Mouse (Mus musculus) lung, embryonic 16.5 days (tissue): ENCODE results near the gene Nxpe3. TPM values are rescaled to one million over a fixed set of nuclear protein-coding genes. Genes with fewer than 3 reads are reported as not detected.
"Not testable (repeated sequence)": the region's sequence is repeated elsewhere in the genome, so short reads cannot be mapped to it uniquely, and the experiment has no call there.

Experiments used
- ATAC-seq: fragments of 200-750 bp; cut with Nextera tagmentation; 2 replicates; pipeline ENCODE4 v1.8.0; 2017; ENCODE audit warnings: low read depth, mild to moderate bottlenecking, moderate library complexity
- H3K27ac ChIP-seq: fragments of 300-500 bp; sonication (generic); 2 replicates; pipeline ENCODE4 v1.5.1; 2014; ENCODE audit warnings: mild to moderate bottlenecking, control low read depth, low read length
- H3K27me3 ChIP-seq: fragments of 300-500 bp; sonication (generic); 2 replicates; pipeline ENCODE4 v1.6.1; 2014; ENCODE audit warnings: low read depth, low read length, mixed read lengths; ENCODE audit not compliant: control insufficient read depth, insufficient read depth
- H3K36me3 ChIP-seq: fragments of 300-500 bp; sonication (generic); 2 replicates; pipeline ENCODE4 v1.6.1; 2014; ENCODE audit warnings: low read length; ENCODE audit not compliant: control insufficient read depth, insufficient read depth
- H3K4me1 ChIP-seq: fragments of 300-500 bp; sonication (generic); replicated peaks from 2 replicates; pipeline ENCODE4 v1.6.1; 2014; ENCODE audit warnings: low read length, mixed read lengths; ENCODE audit not compliant: control insufficient read depth, insufficient read depth
- H3K4me2 ChIP-seq: fragments of 300-500 bp; sonication (generic); 2 replicates; pipeline ENCODE4 v1.6.1; 2014; ENCODE audit warnings: low read depth, low read length, control low read depth
- H3K4me3 ChIP-seq: fragments of 300-500 bp; sonication (generic); 2 replicates; pipeline ENCODE4 v1.5.1; 2014; ENCODE audit warnings: mild to moderate bottlenecking, low read length, control low read depth
- H3K9ac ChIP-seq: fragments of 300-500 bp; sonication (generic); 2 replicates; pipeline ENCODE4 v1.6.1; 2014; ENCODE audit warnings: low read length, control low read depth
- H3K9me3 ChIP-seq: fragments of 300-500 bp; sonication (generic); 2 replicates; pipeline ENCODE4 v1.6.1; 2016; ENCODE audit warnings: low read length; ENCODE audit not compliant: control insufficient read depth
- WGBS: fragments of 180-500 bp; shearing (Covaris S2); extraction: QIAGEN DNeasy Blood & Tissue Kit; methylation state at CpG from one replicate; pipeline ENCODE4 v1.1.7; 2014; 5-methylcytosine and 5-hydroxymethylcytosine counted together
- polyA plus RNA-seq: library from polyadenylated mRNA; unstranded; fragments of >200 nt; fragmentation: Nextera tagmentation; extraction: Ambion mirVana; gene quantifications from 2 replicates; pipeline ENCODE4 v1.2.1, GENCODE M21; 2015

Gene Nxpe3
- polyA plus RNA-seq, 1 experiment from 2014 or later, result 1.1 TPM

DNA sequence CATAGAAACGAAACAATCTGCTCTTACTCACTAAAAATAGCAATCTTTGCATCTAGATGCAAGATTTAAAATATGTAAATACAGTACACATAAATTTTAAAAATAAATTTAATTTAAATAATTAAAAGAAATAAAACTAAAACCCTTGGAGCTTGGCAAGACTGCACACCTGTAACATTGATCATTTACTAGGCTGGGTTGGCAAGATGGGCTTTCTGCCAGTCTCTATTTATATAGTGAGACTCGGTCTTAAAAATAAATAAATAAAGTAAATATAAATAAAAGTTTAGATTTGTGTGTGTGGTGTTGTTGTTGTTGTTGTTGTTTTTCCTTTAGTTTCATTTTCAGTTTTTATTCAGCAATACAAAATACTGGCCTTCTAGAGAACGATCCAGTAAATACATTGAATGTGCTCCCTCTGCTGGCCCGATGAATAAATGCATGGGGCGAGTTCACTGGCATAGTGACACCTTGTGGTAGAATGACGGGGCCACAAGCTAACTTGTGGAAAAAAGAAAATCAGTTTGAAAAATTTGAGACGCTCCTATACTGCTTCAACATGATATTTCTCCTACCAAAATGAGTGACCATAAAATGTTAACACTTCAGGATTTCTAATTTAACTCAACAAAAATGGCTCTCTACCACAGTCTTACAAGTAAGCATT, 31.8 kb downstream of the Nxpe3 start:
- no peak overlapping the region for H3K9ac ChIP-seq
- no peaks in the 10 kb centered on the region for H3K4me1 ChIP-seq
- peak; percentile 43; the same call in 1 of the 2 replicates for ATAC-seq
- H3K27me3 ChIP-seq, result no peaks in the 10 kb centered on the region
- no peak overlapping the region for H3K27ac ChIP-seq
- WGBS, result 23% methylated on average over 7 of the region's 7 CpGs
- no peaks in the 10 kb centered on the region for H3K36me3 ChIP-seq
- H3K4me3 ChIP-seq, result no peak overlapping the region
- H3K4me2 ChIP-seq, result no peak overlapping the region
- H3K9me3 ChIP-seq, result no peaks in the 10 kb centered on the region

DNA sequence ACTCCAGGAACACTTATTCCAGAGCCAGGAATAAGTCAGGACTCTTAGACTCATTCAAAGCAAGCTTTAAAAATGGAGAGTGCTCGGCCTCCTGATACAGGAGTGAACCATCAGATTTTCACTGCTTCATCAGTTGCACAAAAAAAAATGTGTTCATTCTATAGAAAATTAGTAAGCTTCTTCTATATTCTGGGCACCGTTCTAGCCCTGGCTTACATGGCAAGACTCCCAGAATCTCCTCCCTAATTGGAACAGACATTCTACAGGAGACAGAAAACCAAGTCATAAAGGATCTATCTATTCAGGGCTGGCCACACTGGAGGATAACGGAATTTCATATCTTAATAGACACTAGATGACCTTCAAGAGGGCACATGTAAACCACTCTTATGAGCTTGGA, 34.0 kb downstream of the Nxpe3 start:
- no peaks in the 10 kb centered on the region for H3K4me1 ChIP-seq
- H3K9ac ChIP-seq, result no peak overlapping the region
- WGBS, result 77% methylated on average over 3 of the region's 3 CpGs
- no peaks in the 10 kb centered on the region for H3K27me3 ChIP-seq
- no peak for ATAC-seq
- no peaks in the 10 kb centered on the region for H3K9me3 ChIP-seq
- no peak overlapping the region for H3K4me3 ChIP-seq
- no peak overlapping the region for H3K27ac ChIP-seq
- H3K4me2 ChIP-seq, result no peak overlapping the region
- no peaks in the 10 kb centered on the region; the same call in 1 of the 2 replicates for H3K36me3 ChIP-seq

DNA sequence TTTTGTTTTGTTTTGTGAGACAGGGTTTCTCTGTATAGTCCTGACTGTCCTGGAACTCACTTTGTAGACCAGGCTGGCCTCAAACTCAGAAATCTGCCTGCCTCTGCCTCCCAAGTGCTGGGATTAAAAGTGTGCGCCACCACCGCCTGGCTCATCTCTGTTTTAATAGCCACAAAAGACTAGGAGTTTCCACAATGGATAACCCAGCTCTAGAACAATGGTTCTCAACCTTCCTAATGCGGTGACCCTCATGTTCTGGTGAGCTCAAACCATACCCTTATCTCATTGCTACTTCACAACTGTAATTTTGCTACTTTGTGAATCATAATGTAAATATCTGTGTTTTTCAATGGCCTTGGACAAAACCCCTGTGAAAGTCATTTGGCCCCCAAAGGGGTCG, 35.7 kb downstream of the Nxpe3 start:
- not testable (repeated sequence) for H3K36me3 ChIP-seq, H3K27me3 ChIP-seq, H3K9me3 ChIP-seq, ATAC-seq, H3K4me1 ChIP-seq, H3K4me2 ChIP-seq, H3K27ac ChIP-seq, H3K9ac ChIP-seq, H3K4me3 ChIP-seq
- 88% methylated on average over 4 of the region's 4 CpGs for WGBS

DNA sequence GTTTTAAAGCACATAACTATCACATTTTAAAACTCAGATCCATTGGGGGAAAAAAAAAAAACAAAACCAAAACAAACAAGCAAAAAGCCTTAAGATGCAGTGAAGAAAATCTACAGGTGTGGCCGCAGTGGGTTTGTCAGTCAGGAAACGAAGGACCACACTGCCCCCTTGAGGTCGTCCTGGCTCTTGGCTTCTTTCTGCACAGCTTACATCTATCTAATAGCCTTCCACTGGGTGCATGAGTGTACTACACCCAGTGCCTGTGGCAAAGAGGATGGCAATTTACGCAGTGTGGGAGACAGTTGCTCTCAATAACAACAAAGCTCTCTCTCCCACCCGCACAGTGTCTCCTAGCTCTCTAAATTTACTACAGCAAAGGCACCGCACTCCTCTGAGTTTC, 36.6 kb downstream of the Nxpe3 start:
- Histone ChIP-seq H3K27me3 (no peaks in the 10 kb centered on the region), H3K9me3 (no peaks in the 10 kb centered on the region), H3K4me2 (no peak overlapping the region), H3K27ac (no peak overlapping the region), H3K4me3 (no peak overlapping the region), H3K36me3 (no peaks in the 10 kb centered on the region; the same call in 1 of the 2 replicates), H3K9ac (no peak overlapping the region), H3K4me1 (no peaks in the 10 kb centered on the region)
- WGBS, result 62% methylated on average over 6 of the region's 6 CpGs
- peak; percentile 43; the same call in 1 of the 2 replicates for ATAC-seq

DNA sequence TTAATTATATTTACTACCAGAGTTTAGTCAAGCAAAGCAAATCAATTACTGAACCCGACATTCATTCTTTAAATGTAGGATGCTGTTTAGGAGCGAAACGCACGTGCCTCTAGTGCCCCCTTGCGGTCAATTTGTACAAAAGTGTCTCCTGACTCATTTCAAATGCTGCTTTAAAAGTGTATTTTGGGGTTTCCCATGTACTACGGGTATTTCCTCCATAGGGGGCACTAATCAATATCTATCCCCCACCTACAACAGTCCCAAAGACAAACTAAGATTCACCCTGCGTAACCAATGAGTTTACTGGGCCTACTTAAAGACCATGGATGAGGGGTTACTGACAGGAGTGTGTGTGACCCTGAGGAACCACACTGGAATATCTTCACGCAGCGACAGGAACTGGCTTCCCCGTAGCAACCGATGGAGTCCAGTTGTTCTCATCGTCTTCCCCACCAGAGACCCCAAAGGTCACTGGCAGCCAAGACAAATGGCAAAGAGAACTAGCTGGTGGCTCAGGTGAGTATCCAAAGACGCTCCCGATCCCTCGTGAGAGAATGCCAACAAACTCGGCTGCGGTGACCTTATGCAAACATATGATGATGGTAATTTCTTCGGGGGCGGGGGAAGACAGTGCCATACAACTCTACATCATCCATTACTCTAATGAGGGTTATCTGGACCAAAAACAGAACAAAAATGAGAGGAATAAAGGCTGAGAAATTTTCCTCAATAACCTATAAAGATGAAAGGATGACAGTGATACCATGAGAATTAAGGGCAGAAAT, 42.0 kb downstream of the Nxpe3 start:
- peak; percentile 77 for ATAC-seq
- H3K27me3 ChIP-seq, result no peaks in the 10 kb centered on the region
- H3K4me1 ChIP-seq, result no peaks in the 10 kb centered on the region
- H3K4me3 ChIP-seq, result no peak overlapping the region
- H3K9ac ChIP-seq, result no peak overlapping the region
- no peak overlapping the region for H3K27ac ChIP-seq
- WGBS, result 49% methylated on average over 19 of the region's 19 CpGs
- H3K9me3 ChIP-seq, result no peaks in the 10 kb centered on the region
- H3K36me3 ChIP-seq, result no peaks in the 10 kb centered on the region; the same call in 1 of the 2 replicates
- no peak overlapping the region for H3K4me2 ChIP-seq

DNA sequence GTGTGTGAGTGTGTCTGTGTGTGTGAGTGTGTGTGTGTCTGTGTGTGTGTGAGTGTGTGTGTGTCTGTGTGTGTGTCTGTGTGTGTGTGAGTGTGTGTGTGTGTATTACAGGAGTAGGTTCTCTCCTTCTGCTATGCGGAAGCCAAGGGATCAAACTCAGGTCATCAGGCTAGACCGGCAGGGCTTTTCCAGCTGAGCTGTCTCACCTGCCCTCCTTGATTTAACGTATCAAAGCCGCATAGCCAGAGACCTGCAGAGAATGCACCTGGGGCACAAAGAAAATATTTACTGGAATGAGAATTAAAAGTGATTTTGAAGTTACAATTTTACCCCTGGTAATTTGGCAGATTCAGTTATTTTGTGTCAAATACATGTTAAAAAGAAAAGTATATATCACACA, 42.6 kb downstream of the Nxpe3 start:
- H3K27ac ChIP-seq, result no peak overlapping the region
- H3K4me3 ChIP-seq, result no peak overlapping the region
- no peak overlapping the region for H3K9ac ChIP-seq
- no peaks in the 10 kb centered on the region for H3K27me3 ChIP-seq
- no peaks in the 10 kb centered on the region for H3K9me3 ChIP-seq
- no peaks in the 10 kb centered on the region for H3K4me1 ChIP-seq
- no peaks in the 10 kb centered on the region; the same call in 1 of the 2 replicates for H3K36me3 ChIP-seq
- H3K4me2 ChIP-seq, result no peak overlapping the region
- 45% methylated on average over 4 of the region's 4 CpGs for WGBS
- ATAC-seq, result no peak

DNA sequence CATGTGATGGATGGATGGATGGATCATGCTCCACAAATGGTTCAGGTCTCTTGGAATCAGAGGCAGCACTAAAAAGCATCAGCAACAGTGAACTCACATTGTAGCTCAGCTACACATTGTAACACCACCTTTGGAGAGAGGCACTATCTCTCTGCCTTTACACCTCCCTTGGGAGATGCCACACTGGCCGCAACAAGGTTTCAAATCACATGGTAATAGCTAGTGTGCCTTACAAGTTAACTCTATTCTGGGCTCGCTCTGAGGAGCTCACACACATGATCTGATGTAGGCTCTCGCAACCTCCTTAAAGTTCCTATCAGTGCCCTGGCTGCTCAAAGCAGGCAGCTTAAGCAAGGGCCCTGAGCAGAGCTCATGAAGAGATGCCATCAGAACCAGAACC, 44.6 kb downstream of the Nxpe3 start:
- Histone ChIP-seq H3K4me1 (no peaks in the 10 kb centered on the region), H3K27me3 (no peaks in the 10 kb centered on the region), H3K36me3 (no peaks in the 10 kb centered on the region), H3K27ac (no peak overlapping the region), H3K9me3 (no peaks in the 10 kb centered on the region), H3K4me2 (no peak overlapping the region), H3K4me3 (no peak overlapping the region), H3K9ac (no peak overlapping the region)
- no peak for ATAC-seq
- 92% methylated on average over 3 of the region's 3 CpGs for WGBS

DNA sequence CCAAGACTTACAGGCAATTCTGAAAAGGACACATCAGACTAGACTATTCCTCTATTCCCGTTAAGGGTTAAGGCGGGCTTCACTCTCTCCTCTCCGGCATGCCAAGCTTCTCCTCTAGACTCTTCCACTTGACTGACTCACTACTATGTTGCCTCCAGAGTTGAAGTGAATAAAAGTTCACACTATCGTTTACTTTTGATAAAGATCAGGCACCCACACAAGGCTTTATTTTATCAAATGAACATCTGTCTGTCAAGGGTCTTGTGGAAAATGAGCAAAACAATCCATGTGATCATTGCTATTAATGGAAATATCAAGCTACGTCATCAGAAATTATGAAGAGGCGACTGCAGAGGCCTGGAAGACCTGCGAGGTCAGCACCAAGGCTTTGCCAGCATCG, 47.4 kb downstream of the Nxpe3 start:
- no peak for ATAC-seq
- Histone ChIP-seq H3K4me2 (no peak overlapping the region), H3K9ac (no peak overlapping the region), H3K4me3 (no peak overlapping the region), H3K27ac (no peak overlapping the region), H3K9me3 (0 out of 2 replicates have a peak, but pooled peaks cover 2% of the 10 kb centered on the region), H3K27me3 (no peaks in the 10 kb centered on the region), H3K36me3 (peaks cover 7% of the 10 kb centered on the region; the same call in 1 of the 2 replicates), H3K4me1 (no peaks in the 10 kb centered on the region)
- 63% methylated on average over 8 of the region's 8 CpGs for WGBS

DNA sequence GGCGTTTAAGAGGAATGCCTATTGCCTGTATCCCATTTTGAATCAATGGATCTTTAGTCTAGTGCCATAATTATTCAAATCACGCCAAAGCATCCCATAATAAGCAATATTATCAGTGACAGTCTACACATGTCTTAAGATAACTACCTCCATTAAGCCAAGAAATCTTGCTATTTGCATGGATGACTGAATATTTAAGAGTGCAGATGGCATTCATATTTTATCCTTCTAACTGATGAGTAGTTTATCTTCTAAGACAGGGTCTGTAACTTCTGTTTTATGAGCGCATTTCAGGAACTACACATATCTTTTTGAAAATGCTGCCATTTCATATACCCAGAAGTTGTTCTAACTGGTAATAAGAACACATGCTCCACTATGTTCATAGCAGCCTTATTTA, 50.2 kb downstream of the Nxpe3 start:
- Histone ChIP-seq H3K4me2 (no peak overlapping the region), H3K36me3 (peaks cover 7% of the 10 kb centered on the region; the same call in 1 of the 2 replicates), H3K9ac (no peak overlapping the region), H3K4me1 (no peaks in the 10 kb centered on the region), H3K9me3 (0 out of 2 replicates have a peak, but pooled peaks cover 2% of the 10 kb centered on the region), H3K27me3 (no peaks in the 10 kb centered on the region), H3K27ac (no peak overlapping the region), H3K4me3 (no peak overlapping the region)
- WGBS, result 94% methylated on average over 3 of the region's 3 CpGs
- no peak for ATAC-seq
